Comparison of ENCODE assay signal across 13 mouse cellular contexts in genomic region chr2:173791904-173792757, GRCm38 (mm10). TPM values are rescaled to one million over a fixed set of nuclear protein-coding genes. Genes with fewer than 3 reads are reported as not detected.
DNase-seq lines count a peak whose midpoint lies in the region; ATAC-seq and TF ChIP-seq lines count a peak whose summit lies in the region.
"Had no signal": no experiment of that assay in that cellular context is flagged by ENCODE, and none has a peak within 500 bp of the region (broad histone marks: within the 10 kb centered on the region; RNA-seq: fewer than 3 reads in every experiment).

No protein-coding gene starts in this region.

- no peaks in the 10 kb centered on the region for H3K9me3 ChIP-seq in hindbrain, embryonic 10.5 days
- no peaks in the 10 kb centered on the region for H3K9me3 ChIP-seq in hindbrain, postnatal 0 days (ENCODE audit: low read length)
- H3K9me3 ChIP-seq in forebrain, embryonic 12.5 days = no peaks in the 10 kb centered on the region
- no peaks in the 10 kb centered on the region for H3K9me3 ChIP-seq in hindbrain, embryonic 16.5 days (ENCODE audit: control insufficient read depth, low read length)
- no peaks in the 10 kb centered on the region for H3K9me3 ChIP-seq in neural tube, embryonic 14.5 days (ENCODE audit: control insufficient read depth, low read length)
- H3K9me3 ChIP-seq: limb, embryonic 15.5 days had no signal

- 71% methylated on average over 20 of the region's 20 CpGs for WGBS in hindbrain, embryonic 10.5 days
- WGBS in hindbrain, postnatal 0 days = 44% methylated on average over 20 of the region's 20 CpGs
- 60% methylated on average over 20 of the region's 20 CpGs for WGBS in forebrain, embryonic 12.5 days
- WGBS in hindbrain, embryonic 16.5 days = 38% methylated on average over 20 of the region's 20 CpGs
- WGBS in neural tube, embryonic 14.5 days = 51% methylated on average over 20 of the region's 20 CpGs

- no peak overlapping the region for H3K4me3 ChIP-seq in hindbrain, embryonic 10.5 days
- no peak overlapping the region for H3K4me3 ChIP-seq in hindbrain, postnatal 0 days (ENCODE audit: low read length)
- no peak overlapping the region for H3K4me3 ChIP-seq in forebrain, embryonic 12.5 days (replicated peaks)
- H3K4me3 ChIP-seq in hindbrain, embryonic 16.5 days (ENCODE audit: low read length) = no peak overlapping the region
- no peak overlapping the region for H3K4me3 ChIP-seq in neural tube, embryonic 14.5 days (ENCODE audit: low read depth, low read length)
- H3K4me3 ChIP-seq: limb, embryonic 15.5 days had no signal

- no peak overlapping the region for H3K4me2 ChIP-seq in hindbrain, postnatal 0 days (ENCODE audit: low read depth, low read length)
- no peak overlapping the region for H3K4me2 ChIP-seq in forebrain, embryonic 12.5 days
- no peak overlapping the region for H3K4me2 ChIP-seq in hindbrain, embryonic 16.5 days (ENCODE audit: low read length)
- H3K4me2 ChIP-seq in neural tube, embryonic 14.5 days (ENCODE audit: low read depth, low read length) = no peak overlapping the region
- H3K4me2 ChIP-seq: limb, embryonic 15.5 days had no signal

- no peak for TF ChIP-seq CTCF in hindbrain, postnatal 0 days (IDR thresholded peaks at IDR 0.05; ENCODE audit: low read depth)

- peaks cover 66% of the 10 kb centered on the region for H3K4me1 ChIP-seq in hindbrain, embryonic 10.5 days (replicated peaks)
- peaks cover 30% of the 10 kb centered on the region for H3K4me1 ChIP-seq in hindbrain, postnatal 0 days (ENCODE audit: insufficient read depth, low read length)
- peaks cover 46% of the 10 kb centered on the region for H3K4me1 ChIP-seq in forebrain, embryonic 12.5 days
- H3K4me1 ChIP-seq in hindbrain, embryonic 16.5 days (ENCODE audit: control insufficient read depth, insufficient read depth, low read depth, low read length) = peaks cover 33% of the 10 kb centered on the region
- peaks cover 37% of the 10 kb centered on the region for H3K4me1 ChIP-seq in neural tube, embryonic 14.5 days (ENCODE audit: control insufficient read depth, insufficient read depth, low read length)

- ATAC-seq in hindbrain, postnatal 0 days = no peak
- ATAC-seq in forebrain, embryonic 12.5 days (ENCODE audit: low FRiP score) = peak; percentile 37; the same call in 1 of the 2 replicates
- ATAC-seq in hindbrain, embryonic 16.5 days = peak; percentile 17; the same call in 1 of the 2 replicates
- peak; percentile 10; the same call in 1 of the 2 replicates for ATAC-seq in neural tube, embryonic 14.5 days (ENCODE audit: low read depth)
- ATAC-seq: inflammation-experienced regulatory T-cells, adult 6 months had no signal

- no peaks in the 10 kb centered on the region for H3K27me3 ChIP-seq in hindbrain, embryonic 10.5 days (ENCODE audit: insufficient read depth, poor library complexity, severe bottlenecking)
- H3K27me3 ChIP-seq in hindbrain, postnatal 0 days (ENCODE audit: insufficient read depth, low read length) = no peaks in the 10 kb centered on the region
- no peaks in the 10 kb centered on the region for H3K27me3 ChIP-seq in forebrain, embryonic 12.5 days
- H3K27me3 ChIP-seq in hindbrain, embryonic 16.5 days (replicated peaks; ENCODE audit: control insufficient read depth, insufficient read depth, low read length) = no peaks in the 10 kb centered on the region
- no peaks in the 10 kb centered on the region for H3K27me3 ChIP-seq in neural tube, embryonic 14.5 days (ENCODE audit: control insufficient read depth, insufficient read depth, low read length)
- H3K27me3 ChIP-seq: limb, embryonic 15.5 days had no signal

- peak overlapping the region; percentile 75 for H3K27ac ChIP-seq in hindbrain, embryonic 10.5 days
- H3K27ac ChIP-seq in hindbrain, postnatal 0 days = no peak overlapping the region
- H3K27ac ChIP-seq in forebrain, embryonic 12.5 days = peak overlapping the region; percentile 10; the same call in 1 of the 2 replicates
- no peak overlapping the region for H3K27ac ChIP-seq in hindbrain, embryonic 16.5 days (ENCODE audit: low read depth, low read length)
- peak overlapping the region; percentile 39; the same call in 1 of the 2 replicates for H3K27ac ChIP-seq in neural tube, embryonic 14.5 days (ENCODE audit: low read depth, low read length)
- H3K27ac ChIP-seq: limb, embryonic 15.5 days had no signal

- no peak for DNase-seq in hindbrain, embryonic 10.5 days (ENCODE audit: low spot score)
- no peak for DNase-seq in hindbrain, postnatal 0 days (ENCODE audit: low spot score)
- DNase-seq in right cerebral cortex, postnatal 14 days = no peak
- DNase-seq in layer of hippocampus, postnatal 10 days (ENCODE audit: low spot score in 2 of 2) = no peak
- DNase-seq in B cell, adult 2 months = no peak
- DNase-seq: cerebellum, adult 2 months; lung, adult 18-20 months; lung, postnatal 36 days had no signal

- no peak overlapping the region for H3K9ac ChIP-seq in hindbrain, postnatal 0 days (replicated peaks; ENCODE audit: low read length)
- no peak overlapping the region for H3K9ac ChIP-seq in forebrain, embryonic 12.5 days
- no peak overlapping the region; the same call in 1 of the 2 replicates for H3K9ac ChIP-seq in hindbrain, embryonic 16.5 days (ENCODE audit: low read depth, low read length)
- no peak overlapping the region for H3K9ac ChIP-seq in neural tube, embryonic 14.5 days (replicated peaks; ENCODE audit: low read depth, low read length)
- H3K9ac ChIP-seq: limb, embryonic 15.5 days had no signal

- no peaks in the 10 kb centered on the region for H3K36me3 ChIP-seq in hindbrain, embryonic 10.5 days
- H3K36me3 ChIP-seq in hindbrain, postnatal 0 days (ENCODE audit: insufficient read depth, low read length) = no peaks in the 10 kb centered on the region
- no peaks in the 10 kb centered on the region for H3K36me3 ChIP-seq in forebrain, embryonic 12.5 days (replicated peaks)
- H3K36me3 ChIP-seq in hindbrain, embryonic 16.5 days (ENCODE audit: control insufficient read depth, insufficient read depth, low read length) = no peaks in the 10 kb centered on the region
- no peaks in the 10 kb centered on the region for H3K36me3 ChIP-seq in neural tube, embryonic 14.5 days (ENCODE audit: control insufficient read depth, insufficient read depth, low read length)
- H3K36me3 ChIP-seq: limb, embryonic 15.5 days had no signal

RNA-seq across cellular contexts. Expression of gene Vapb, which starts 54.8 kb away (rescaled TPM):
- 11.7 and 14.9 TPM in 2 replicates for polyA plus RNA-seq in hindbrain, embryonic 10.5 days (2016; fragmentation: Nextera tagmentation; extraction: Ambion mirVana)
- 31.4 and 34.1 TPM in 2 replicates for total RNA-seq in hindbrain, postnatal 0 days (2014; rRNA removed)
- 15.8 and 18.8 TPM in 2 replicates for polyA plus RNA-seq in hindbrain, postnatal 0 days (2015; fragmentation: Nextera tagmentation; extraction: Ambion mirVana)
- polyA plus RNA-seq in forebrain, embryonic 12.5 days (2016; fragmentation: Nextera tagmentation; extraction: Ambion mirVana) = 11.0 and 13.8 TPM in 2 replicates
- polyA plus RNA-seq in hindbrain, embryonic 16.5 days (2015; fragmentation: Nextera tagmentation; extraction: Ambion mirVana) = 16.3 and 22.1 TPM in 2 replicates
- polyA plus RNA-seq in neural tube, embryonic 14.5 days (2014; fragmentation: Nextera tagmentation; extraction: Ambion mirVana) = 11.7 and 13.7 TPM in 2 replicates
- 100 to 1,000 TPM in 1 of 2 experiments, 10 to 100 TPM in 1; 96.4 to 101 TPM for total RNA-seq in layer of hippocampus, postnatal 10 days (2021)

Comparison
In these comparisons a context has a peak if more than half of its experiments do, and no peak if none do; other contexts are left out.
1. H3K27ac ChIP-seq: peak in hindbrain, embryonic 10.5 days (single experiment), forebrain, embryonic 12.5 days (single experiment) and neural tube, embryonic 14.5 days (single experiment); none in hindbrain, postnatal 0 days (single experiment) and hindbrain, embryonic 16.5 days (single experiment).